Mouse (Mus musculus) testis, adult 2 months (tissue): Measurements from ENCODE around the gene Maats1.

Experiments used
- CTCF ChIP-seq: fragments of 200-500 bp; IDR thresholded peaks from 2 replicates; pipeline ENCODE4 v1.5.1; 2012; ENCODE audit warnings: low read depth, mild to moderate bottlenecking, inconsistent platforms, low read length, moderate library complexity; ENCODE audit not compliant: control insufficient read depth, insufficient read depth, insufficient replicate concordance
- POLR2A ChIP-seq: fragments of 200-500 bp; IDR thresholded peaks from 2 replicates; pipeline ENCODE4 v1.6.1; 2012; ENCODE audit warnings: low read depth, mild to moderate bottlenecking, inconsistent platforms, low read length, moderate library complexity; ENCODE audit not compliant: control insufficient read depth

- TF ChIP-seq CTCF = no peak
- no peak for TF ChIP-seq POLR2A
Observed at GRCm38 (mm10) chr16:38376163-38376840, 34.4 kb upstream of the Maats1 start.
